Mouse (Mus musculus) thymus, adult 2 months (tissue): ENCODE data around the gene Mvd.

Source experiments
- CTCF ChIP-seq: fragments of 200-500 bp; IDR thresholded peaks from 2 replicates; pipeline ENCODE4 v1.5.1; 2012; ENCODE audit warnings: mild to moderate bottlenecking, control low read depth, low read length, moderate library complexity, borderline replicate concordance; ENCODE audit not compliant: control insufficient read depth, poor library complexity, insufficient read depth; ENCODE audit errors: extremely low read depth
- POLR2A ChIP-seq: fragments of 200-500 bp; IDR thresholded peaks from 2 replicates; pipeline ENCODE4 v1.6.1; 2012; ENCODE audit warnings: mild to moderate bottlenecking, low read length, control low read depth, moderate library complexity; ENCODE audit not compliant: control insufficient read depth, poor library complexity, insufficient read depth; ENCODE audit errors: extremely low read depth

DNA sequence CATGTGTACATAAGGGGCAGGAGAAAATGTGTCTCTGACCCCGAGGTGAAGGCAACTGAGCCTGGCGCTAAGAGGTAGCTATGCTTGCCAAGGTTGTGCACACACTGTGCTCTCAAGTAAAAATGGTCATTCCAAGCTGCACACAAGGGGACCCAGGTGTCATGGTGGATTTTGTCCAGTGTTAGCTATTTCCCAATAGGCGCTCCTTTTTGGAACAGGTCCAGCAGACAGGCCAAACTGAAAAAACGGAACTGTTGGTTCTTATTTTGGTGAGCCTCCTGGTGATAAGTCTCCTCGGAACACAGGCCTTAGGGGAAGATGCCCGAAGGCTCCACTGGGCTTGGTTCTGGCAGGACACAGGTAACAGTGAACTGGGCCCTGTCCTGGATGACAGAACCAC, 11.2 kb upstream of the Mvd start:
- TF ChIP-seq CTCF: no peak
- no peak for TF ChIP-seq POLR2A
